Mouse (Mus musculus): Measurements from ENCODE around the gene Bmp2. TPM values are rescaled to one million over a fixed set of nuclear protein-coding genes. Genes with fewer than 3 reads are reported as not detected.

Bmp2 gene
- not detected for polyA plus RNA-seq (2017; shearing (Covaris generic))

DNA sequence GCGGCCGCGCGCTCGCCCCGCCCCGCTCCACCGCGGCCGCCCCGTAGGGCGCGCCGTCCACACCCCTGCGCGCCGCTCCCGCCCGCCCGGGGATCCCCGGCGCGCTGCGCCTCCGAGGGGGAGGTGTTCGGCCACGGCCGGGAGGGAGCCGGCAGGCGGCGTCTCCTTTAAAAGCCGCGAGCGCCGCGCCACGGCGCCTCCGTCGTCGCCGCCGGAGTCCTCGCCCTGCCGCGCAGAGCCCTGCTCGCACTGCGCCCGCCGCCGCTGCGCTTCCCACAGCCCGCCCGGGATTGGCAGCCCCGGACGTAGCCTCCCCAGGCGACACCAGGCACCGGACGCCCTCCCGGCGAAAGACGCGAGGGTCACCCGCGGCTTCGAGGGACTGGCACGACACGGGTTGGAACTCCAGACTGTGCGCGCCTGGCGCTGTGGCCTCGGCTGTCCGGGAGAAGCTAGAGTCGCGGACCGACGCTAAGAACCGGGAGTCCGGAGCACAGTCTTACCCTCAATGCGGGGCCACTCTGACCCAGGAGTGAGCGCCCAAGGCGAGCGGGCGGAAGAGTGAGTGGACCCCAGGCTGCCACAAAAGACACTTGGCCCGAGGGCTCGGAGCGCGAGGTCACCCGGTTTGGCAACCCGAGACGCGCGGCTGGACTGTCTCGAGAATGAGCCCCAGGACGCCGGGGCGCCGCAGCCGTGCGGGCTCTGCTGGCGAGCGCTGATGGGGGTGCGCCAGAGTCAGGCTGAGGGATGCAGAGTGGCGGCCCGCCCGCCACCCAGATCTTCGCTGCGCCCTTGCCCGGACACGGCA, at the start of gene Bmp2:
Bmp2 (plus strand) TSS at position 129 of the 811 bp plus-strand sequence.

Data from effector memory CD4-positive, alpha-beta T cell, adult 5 months (primary cell).